Mouse (Mus musculus): Measurements from ENCODE around the gene Phlda3.

Gene Phlda3

GRCm38 (mm10) chr1:135755913-135756312 is 10.0 kb upstream of the Phlda3 start:
- intact Hi-C loops (cut with DNase I): no loop called here

- intact Hi-C loops (cut with DNase I): no loop called here
Observed at GRCm38 (mm10) chr1:135757287-135757686, 8.6 kb upstream of the Phlda3 start.

- intact Hi-C loops (cut with DNase I): no loop called here
Observed at GRCm38 (mm10) chr1:135759685-135760084, 6.2 kb upstream of the Phlda3 start.

- intact Hi-C loops (cut with DNase I): no loop called here
Observed at GRCm38 (mm10) chr1:135760216-135760615, 5.7 kb upstream of the Phlda3 start.

GRCm38 (mm10) chr1:135761728-135762127 is 4.2 kb upstream of the Phlda3 start:
- intact Hi-C loops (cut with DNase I): no loop called here

- intact Hi-C loops (cut with DNase I): no loop called here
Observed at GRCm38 (mm10) chr1:135763503-135764205, 2.3 kb upstream of the Phlda3 start.

GRCm38 (mm10) chr1:135764206-135764528 is 1.8 kb upstream of the Phlda3 start:
- intact Hi-C loops (cut with DNase I): no loop called here

GRCm38 (mm10) chr1:135766592-135767306 is 830 bp downstream of the Phlda3 start:
- intact Hi-C loops (cut with DNase I): no loop called here

GRCm38 (mm10) chr1:135767324-135767890 is 1.5 kb downstream of the Phlda3 start:
- intact Hi-C loops (cut with DNase I): no loop called here

GRCm38 (mm10) chr1:135768400-135768799 is 2.5 kb downstream of the Phlda3 start:
- intact Hi-C loops (cut with DNase I): no loop called here

GRCm38 (mm10) chr1:135770237-135770636 is 4.3 kb downstream of the Phlda3 start:
- intact Hi-C loops (cut with DNase I): no loop called here

GRCm38 (mm10) chr1:135770896-135771572 is 5.1 kb downstream of the Phlda3 start:
- intact Hi-C loops (cut with DNase I): no loop called here

GRCm38 (mm10) chr1:135771573-135771970 is 5.7 kb downstream of the Phlda3 start:
- intact Hi-C loops (cut with DNase I): no loop called here

- intact Hi-C loops (cut with DNase I): no loop called here
Observed at GRCm38 (mm10) chr1:135776596-135776995, 10.7 kb downstream of the Phlda3 start.

- intact Hi-C loops (cut with DNase I): no loop called here
Observed at GRCm38 (mm10) chr1:135777046-135777445, 11.1 kb downstream of the Phlda3 start.

- intact Hi-C loops (cut with DNase I): no loop called here
Observed at GRCm38 (mm10) chr1:135778780-135779535, 13.0 kb downstream of the Phlda3 start, which contains the start of gene Tnni1. Tnni1 (plus strand) TSS chr1:135779434.

- intact Hi-C loops (cut with DNase I): loop anchor here (1.0 to 2.0 kb wide), 2 partner anchors 27 to 62 kb away; no protein-coding TSS in a partner anchor
Observed at GRCm38 (mm10) chr1:135780649-135781048, 14.7 kb downstream of the Phlda3 start.

GRCm38 (mm10) chr1:135781220-135781619 is 15.3 kb downstream of the Phlda3 start:
- intact Hi-C loops (cut with DNase I): loop anchor here (1.0 to 2.0 kb wide), 2 partner anchors 28 to 62 kb away; no protein-coding TSS in a partner anchor

- intact Hi-C loops (cut with DNase I): no loop called here
Observed at GRCm38 (mm10) chr1:135782816-135783215, 16.9 kb downstream of the Phlda3 start.

- intact Hi-C loops (cut with DNase I): no loop called here
Observed at GRCm38 (mm10) chr1:135787799-135788198, 21.9 kb downstream of the Phlda3 start.

GRCm38 (mm10) chr1:135788708-135789107 is 22.8 kb downstream of the Phlda3 start:
- intact Hi-C loops (cut with DNase I): no loop called here
